Mouse (Mus musculus) E14TG2a.4 (cell line): Measurements from ENCODE around the gene Kbtbd4.

Experiments
- CTCF ChIP-seq: conservative IDR thresholded peaks from 2 replicates; pipeline ENCODE4 v1.5.1; 2014; ENCODE audit warnings: low read length
- POU5F1 ChIP-seq: IDR thresholded peaks from 2 replicates; pipeline ENCODE4 v1.6.1; 2014; ENCODE audit warnings: low read length, borderline replicate concordance

DNA sequence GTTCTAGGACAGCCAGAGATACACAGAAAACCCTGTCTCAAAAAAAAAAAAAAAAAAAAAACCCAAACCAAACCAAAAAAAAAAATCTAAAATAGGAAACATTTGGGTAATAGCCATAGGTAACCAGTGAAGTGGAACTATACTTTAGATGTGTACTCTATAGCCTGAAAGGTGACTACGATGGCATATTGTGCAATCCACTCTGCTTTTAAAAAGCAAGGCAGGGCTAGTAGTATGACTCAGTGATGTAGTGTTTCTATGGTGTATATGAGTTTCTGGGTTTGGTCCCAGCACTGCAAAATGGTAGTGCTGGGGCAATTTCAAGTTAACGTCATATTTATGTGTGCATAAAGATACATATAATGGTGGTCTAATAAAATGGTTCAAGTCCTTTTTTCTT, 2.2 kb downstream of the Kbtbd4 start:
- TF ChIP-seq CTCF = no peak
- no peak for TF ChIP-seq POU5F1
